Mouse (Mus musculus): ENCODE results near the gene Rph3al. TPM values are rescaled to one million over a fixed set of nuclear protein-coding genes. Genes with fewer than 3 reads are reported as not detected.
A peak's percentile ranks its signal among the peaks of the same experiment; 100 is the strongest.

The Rph3al gene
- polyA plus RNA-seq, 1 experiment from 2014 or later = 12.7 TPM

- Histone ChIP-seq H3K4me2 (no peak overlapping the region), H3K27ac (no peak overlapping the region), H3K27me3 (replicated peaks) (no peaks in the 10 kb centered on the region), H3K4me1 (peaks cover 7% of the 10 kb centered on the region), H3K9me3 (no peaks in the 10 kb centered on the region), H3K36me3 (no peaks in the 10 kb centered on the region), H3K9ac (no peak overlapping the region), H3K4me3 (replicated peaks) (no peak overlapping the region)
- 79% methylated on average over 5 of the region's 5 CpGs for WGBS
- ATAC-seq (ENCODE audit: insufficient read depth, low FRiP score, low read depth) = no peak
Measured at GRCm38 (mm10) chr11:75870386-75870785, 67.8 kb downstream of the Rph3al start.

- H3K27ac ChIP-seq = no peak overlapping the region
- 68% methylated on average over 5 of the region's 5 CpGs for whole genome bisulfite sequencing
- no peak for ATAC-seq (ENCODE audit: insufficient read depth, low FRiP score, low read depth)
- no peak overlapping the region for H3K4me3 ChIP-seq (replicated peaks)
- H3K4me2 ChIP-seq = no peak overlapping the region
- H3K9ac ChIP-seq = no peak overlapping the region
- peaks cover 12% of the 10 kb centered on the region for H3K4me1 ChIP-seq
- H3K9me3 ChIP-seq = no peaks in the 10 kb centered on the region
- H3K27me3 ChIP-seq (replicated peaks) = no peaks in the 10 kb centered on the region
- no peaks in the 10 kb centered on the region for H3K36me3 ChIP-seq
Measured at GRCm38 (mm10) chr11:75869898-75870297, 68.3 kb downstream of the Rph3al start.

GRCm38 (mm10) chr11:75866861-75867260, 71.4 kb downstream of the Rph3al start:
- WGBS = 72% methylated on average over 4 of the region's 4 CpGs
- peaks cover 18% of the 10 kb centered on the region for H3K4me1 ChIP-seq

GRCm38 (mm10) chr11:75865859-75866258, 72.4 kb downstream of the Rph3al start:
- no peak overlapping the region for H3K4me3 ChIP-seq (replicated peaks)
- H3K27me3 ChIP-seq (replicated peaks) = no peaks in the 10 kb centered on the region
- H3K4me2 ChIP-seq = no peak overlapping the region
- H3K9ac ChIP-seq = no peak overlapping the region
- WGBS = 35% methylated on average over 9 of the region's 9 CpGs
- no peak for ATAC-seq (ENCODE audit: insufficient read depth, low FRiP score, low read depth)
- no peaks in the 10 kb centered on the region for H3K36me3 ChIP-seq
- peaks cover 20% of the 10 kb centered on the region for H3K4me1 ChIP-seq
- H3K27ac ChIP-seq = no peak overlapping the region
- no peaks in the 10 kb centered on the region for H3K9me3 ChIP-seq

More at GRCm38 (mm10) chr11:75866861-75867260, 71.4 kb downstream of the Rph3al start:
- Histone ChIP-seq H3K27me3 (replicated peaks) (no peaks in the 10 kb centered on the region), H3K4me2 (no peak overlapping the region), H3K9ac (no peak overlapping the region), H3K36me3 (no peaks in the 10 kb centered on the region), H3K9me3 (no peaks in the 10 kb centered on the region), H3K4me3 (replicated peaks) (no peak overlapping the region), H3K27ac (no peak overlapping the region)
- no peak for ATAC-seq (ENCODE audit: insufficient read depth, low FRiP score, low read depth)

- Histone ChIP-seq H3K27me3 (replicated peaks) (no peaks in the 10 kb centered on the region), H3K9ac (no peak overlapping the region), H3K4me2 (no peak overlapping the region), H3K27ac (peak overlapping the region; percentile 21; the same call in 1 of the 2 replicates), H3K4me1 (peaks cover 25% of the 10 kb centered on the region), H3K9me3 (no peaks in the 10 kb centered on the region), H3K4me3 (replicated peaks) (no peak overlapping the region), H3K36me3 (no peaks in the 10 kb centered on the region)
- ATAC-seq (ENCODE audit: insufficient read depth, low FRiP score, low read depth) = no peak
- WGBS = 19% methylated on average over 7 of the region's 7 CpGs
Measured at GRCm38 (mm10) chr11:75865253-75865619, 73.0 kb downstream of the Rph3al start.

GRCm38 (mm10) chr11:75864529-75865252, 73.5 kb downstream of the Rph3al start:
- H3K27me3 ChIP-seq (replicated peaks) = no peaks in the 10 kb centered on the region
- no peak overlapping the region for H3K9ac ChIP-seq
- 48% methylated on average over 4 of the region's 4 CpGs for WGBS
- no peak for ATAC-seq (ENCODE audit: insufficient read depth, low FRiP score, low read depth)
- no peaks in the 10 kb centered on the region for H3K36me3 ChIP-seq
- no peak overlapping the region for H3K4me2 ChIP-seq
- no peak overlapping the region for H3K4me3 ChIP-seq (replicated peaks)
- peaks cover 25% of the 10 kb centered on the region for H3K4me1 ChIP-seq
- H3K27ac ChIP-seq = peak overlapping the region; percentile 21; the same call in 1 of the 2 replicates
- H3K9me3 ChIP-seq = no peaks in the 10 kb centered on the region

- peaks cover 25% of the 10 kb centered on the region for H3K4me1 ChIP-seq
- no peaks in the 10 kb centered on the region for H3K36me3 ChIP-seq
- no peak overlapping the region for H3K4me3 ChIP-seq (replicated peaks)
- no peak overlapping the region for H3K9ac ChIP-seq
- no peaks in the 10 kb centered on the region for H3K9me3 ChIP-seq
- no peak overlapping the region for H3K27ac ChIP-seq
- ATAC-seq (ENCODE audit: insufficient read depth, low FRiP score, low read depth) = no peak
- no peaks in the 10 kb centered on the region for H3K27me3 ChIP-seq (replicated peaks)
- WGBS = 68% methylated on average over 4 of the region's 4 CpGs
- H3K4me2 ChIP-seq = no peak overlapping the region
Measured at GRCm38 (mm10) chr11:75862466-75862865, 75.8 kb downstream of the Rph3al start.

GRCm38 (mm10) chr11:75861653-75862052, 76.6 kb downstream of the Rph3al start:
- Histone ChIP-seq H3K9me3 (no peaks in the 10 kb centered on the region), H3K9ac (no peak overlapping the region), H3K4me3 (replicated peaks) (no peak overlapping the region), H3K4me2 (peak overlapping the region; percentile 8; the same call in 1 of the 2 replicates), H3K27me3 (replicated peaks) (no peaks in the 10 kb centered on the region), H3K36me3 (no peaks in the 10 kb centered on the region), H3K4me1 (peaks cover 25% of the 10 kb centered on the region), H3K27ac (no peak overlapping the region)
- no peak for ATAC-seq (ENCODE audit: insufficient read depth, low FRiP score, low read depth)
- 42% methylated on average over 4 of the region's 4 CpGs for WGBS

GRCm38 (mm10) chr11:75861213-75861612, 77.0 kb downstream of the Rph3al start:
- peak overlapping the region; percentile 8; the same call in 1 of the 2 replicates for H3K4me2 ChIP-seq
- WGBS = 41% methylated on average over 14 of the region's 14 CpGs
- H3K27me3 ChIP-seq (replicated peaks) = no peaks in the 10 kb centered on the region
- H3K36me3 ChIP-seq = no peaks in the 10 kb centered on the region
- peaks cover 25% of the 10 kb centered on the region for H3K4me1 ChIP-seq
- H3K4me3 ChIP-seq (replicated peaks) = no peak overlapping the region
- no peak for ATAC-seq (ENCODE audit: insufficient read depth, low FRiP score, low read depth)
- H3K27ac ChIP-seq = no peak overlapping the region
- no peak overlapping the region for H3K9ac ChIP-seq
- no peaks in the 10 kb centered on the region for H3K9me3 ChIP-seq

- Histone ChIP-seq H3K27me3 (replicated peaks) (no peaks in the 10 kb centered on the region), H3K4me3 (replicated peaks) (no peak overlapping the region), H3K36me3 (no peaks in the 10 kb centered on the region), H3K4me1 (peaks cover 9% of the 10 kb centered on the region; the same call in 1 of the 2 replicates), H3K9me3 (no peaks in the 10 kb centered on the region), H3K4me2 (no peak overlapping the region), H3K9ac (no peak overlapping the region), H3K27ac (no peak overlapping the region)
- ATAC-seq (ENCODE audit: insufficient read depth, low FRiP score, low read depth) = no peak
- WGBS = 82% methylated on average over 8 of the region's 8 CpGs
Measured at GRCm38 (mm10) chr11:75859460-75859859, 78.8 kb downstream of the Rph3al start.

- no peak overlapping the region for H3K4me2 ChIP-seq
- no peak overlapping the region for H3K4me3 ChIP-seq (replicated peaks)
- no peaks in the 10 kb centered on the region for H3K36me3 ChIP-seq
- H3K27me3 ChIP-seq (replicated peaks) = no peaks in the 10 kb centered on the region
- H3K9me3 ChIP-seq = no peaks in the 10 kb centered on the region
- no peak for ATAC-seq (ENCODE audit: insufficient read depth, low FRiP score, low read depth)
- H3K27ac ChIP-seq = no peak overlapping the region
- H3K9ac ChIP-seq = no peak overlapping the region
- peaks cover 7% of the 10 kb centered on the region; the same call in 1 of the 2 replicates for H3K4me1 ChIP-seq
- WGBS = 67% methylated on average over 2 of the region's 2 CpGs
Measured at GRCm38 (mm10) chr11:75858975-75859374, 79.3 kb downstream of the Rph3al start.

- H3K4me2 ChIP-seq = no peak overlapping the region
- 53% methylated on average over 3 of the region's 3 CpGs for WGBS
Measured at GRCm38 (mm10) chr11:75857781-75858180, 80.4 kb downstream of the Rph3al start.

More at GRCm38 (mm10) chr11:75857781-75858180, 80.4 kb downstream of the Rph3al start:
- Histone ChIP-seq H3K27ac (no peak overlapping the region), H3K9ac (no peak overlapping the region), H3K36me3 (no peaks in the 10 kb centered on the region), H3K4me1 (peaks cover 7% of the 10 kb centered on the region; the same call in 1 of the 2 replicates), H3K27me3 (replicated peaks) (no peaks in the 10 kb centered on the region), H3K9me3 (no peaks in the 10 kb centered on the region), H3K4me3 (replicated peaks) (no peak overlapping the region)
- no peak for ATAC-seq (ENCODE audit: insufficient read depth, low FRiP score, low read depth)
